Mouse (Mus musculus) CH12.LX (cell line): ENCODE results near the gene Plekha5. TPM values are rescaled to one million over a fixed set of nuclear protein-coding genes. Genes with fewer than 3 reads are reported as not detected.

Experiments
- DNase-seq: peaks from one replicate; pipeline ENCODE4 v3.0.0-alpha.2; 2013; ENCODE audit errors: extremely low read depth
- H3K27ac ChIP-seq: 2 replicates; pipeline ENCODE4 v1.5.1; 2012; ENCODE audit warnings: low read depth, mild to moderate bottlenecking, control low read depth, moderate library complexity; ENCODE audit not compliant: insufficient read depth
- H3K27me3 ChIP-seq: replicated peaks from 2 replicates; pipeline ENCODE3; 2012; ENCODE audit warnings: inconsistent platforms
- H3K36me3 ChIP-seq, 2 experiments: replicated peaks in 1 of 2; 2 replicates each; pipeline versions ENCODE3 to v1.6.1; 2012; ENCODE audit warnings: inconsistent platforms in 1 of 2, low read length in 1 of 2, mild to moderate bottlenecking in 1 of 2, mixed read lengths in 1 of 2, moderate library complexity in 1 of 2; ENCODE audit not compliant: control insufficient read depth in 1 of 2, insufficient read depth in 1 of 2
- H3K4me1 ChIP-seq, 2 experiments: 2 replicates each; pipeline ENCODE4 v1.6.1; 2012; ENCODE audit warnings: inconsistent platforms in 1 of 2, moderate library complexity in 1 of 2; ENCODE audit not compliant: insufficient read depth in 2 of 2, control insufficient read depth in 1 of 2
- H3K4me2 ChIP-seq: 2 replicates; pipeline ENCODE4 v1.6.1; 2012; ENCODE audit warnings: low read depth, mild to moderate bottlenecking, control low read depth; ENCODE audit not compliant: poor library complexity, insufficient read depth, severe bottlenecking
- H3K4me3 ChIP-seq, 3 experiments: fragments of 150-350 bp in 1 of 3; sonication (generic) in 1 of 3; replicated peaks in 1 of 3; 2 replicates each; pipeline versions ENCODE3 to v1.5.1; 2011 to 2012; ENCODE audit warnings: low read depth in 2 of 3, low read length in 2 of 3, mild to moderate bottlenecking in 2 of 3, moderate library complexity in 2 of 3, control low read depth in 1 of 3, improper control_type of control experiment in 1 of 3, inconsistent platforms in 1 of 3, mixed read lengths in 1 of 3; ENCODE audit not compliant: poor library complexity in 1 of 3
- H3K79me2 ChIP-seq: replicated peaks from 2 replicates; pipeline ENCODE4 v1.6.1; 2012; ENCODE audit warnings: mild to moderate bottlenecking, moderate library complexity; ENCODE audit not compliant: control insufficient read depth, poor library complexity, insufficient read depth, severe bottlenecking; ENCODE audit errors: extremely low read depth
- H3K9ac ChIP-seq: 2 replicates; pipeline ENCODE4 v1.6.1; 2012; ENCODE audit warnings: low read depth, mild to moderate bottlenecking, control low read depth, moderate library complexity; ENCODE audit not compliant: insufficient read depth
- H3K9me3 ChIP-seq: replicated peaks from 2 replicates; pipeline ENCODE3; 2012; ENCODE audit warnings: low read length, inconsistent platforms, mixed read lengths
- BHLHE40 ChIP-seq: IDR thresholded peaks from 2 replicates; pipeline ENCODE4 v1.6.1; 2011; ENCODE audit warnings: mild to moderate bottlenecking, low read depth, low read length, improper control_type of control experiment
- CHD1 ChIP-seq: IDR thresholded peaks from 2 replicates; pipeline ENCODE4 v1.6.1; 2012; ENCODE audit warnings: low read depth, low read length, improper control_type of control experiment, inconsistent platforms
- CHD2 ChIP-seq: IDR thresholded peaks from 2 replicates; pipeline ENCODE4 v1.6.1; 2011; ENCODE audit warnings: low read length, improper control_type of control experiment
- CTCF ChIP-seq, 2 experiments: IDR thresholded peaks in 1 of 2; conservative IDR thresholded peaks in 1 of 2; 2 replicates each; pipeline ENCODE4 v1.5.1; 2011 to 2012; ENCODE audit warnings: low read depth in 2 of 2, low read length in 2 of 2, improper control_type of control experiment in 1 of 2, inconsistent platforms in 1 of 2, mild to moderate bottlenecking in 1 of 2, moderate library complexity in 1 of 2
- E2F4 ChIP-seq: IDR thresholded peaks from 2 replicates; pipeline ENCODE4 v1.6.1; 2011; ENCODE audit warnings: low read depth, low read length, improper control_type of control experiment; ENCODE audit not compliant: insufficient replicate concordance
- ELF1 ChIP-seq: IDR thresholded peaks from 2 replicates; pipeline ENCODE4 v1.6.1; 2014; ENCODE audit warnings: low read depth, mild to moderate bottlenecking, inconsistent platforms, low read length, improper control_type of control experiment
- EP300 ChIP-seq: IDR thresholded peaks from 2 replicates; pipeline ENCODE4 v1.6.1; 2011; ENCODE audit warnings: low read length, improper control_type of control experiment
- ETS1 ChIP-seq: conservative IDR thresholded peaks from 2 replicates; pipeline ENCODE4 v1.6.1; 2012; ENCODE audit warnings: low read depth, mild to moderate bottlenecking, inconsistent platforms, low read length, improper control_type of control experiment, moderate library complexity
- GABPA ChIP-seq: IDR thresholded peaks from 2 replicates; pipeline ENCODE4 v1.6.1; 2012; ENCODE audit warnings: low read depth, low read length, improper control_type of control experiment, inconsistent platforms; ENCODE audit not compliant: insufficient replicate concordance
- HCFC1 ChIP-seq: IDR thresholded peaks from 2 replicates; pipeline ENCODE4 v1.6.1; 2012; ENCODE audit warnings: low read depth, mild to moderate bottlenecking, inconsistent platforms, low read length, improper control_type of control experiment
- IRF4 ChIP-seq: IDR thresholded peaks from 2 replicates; pipeline ENCODE4 v1.6.1; 2014; ENCODE audit warnings: low read depth, mild to moderate bottlenecking, inconsistent platforms, low read length, improper control_type of control experiment
- JUN ChIP-seq: IDR thresholded peaks from 2 replicates; pipeline ENCODE4 v1.6.1; 2011; ENCODE audit warnings: low read depth, mild to moderate bottlenecking, low read length, improper control_type of control experiment, moderate library complexity; ENCODE audit not compliant: insufficient read depth
- JUND ChIP-seq: conservative IDR thresholded peaks from 2 replicates; pipeline ENCODE4 v1.6.1; 2011; ENCODE audit warnings: low read depth, low read length, improper control_type of control experiment
- KAT2A ChIP-seq: IDR thresholded peaks from 2 replicates; pipeline ENCODE4 v1.6.1; 2012; ENCODE audit warnings: low read length, improper control_type of control experiment, inconsistent platforms; ENCODE audit not compliant: insufficient replicate concordance
- MAFK ChIP-seq: IDR thresholded peaks from 2 replicates; pipeline ENCODE4 v1.6.1; 2011; ENCODE audit warnings: low read length, improper control_type of control experiment; ENCODE audit not compliant: insufficient replicate concordance
- MAX ChIP-seq: IDR thresholded peaks from 2 replicates; pipeline ENCODE4 v1.6.1; 2011; ENCODE audit warnings: low read length, improper control_type of control experiment
- MAZ ChIP-seq: IDR thresholded peaks from 2 replicates; pipeline ENCODE4 v1.6.1; 2012; ENCODE audit warnings: low read depth, mild to moderate bottlenecking, inconsistent platforms, low read length, improper control_type of control experiment, moderate library complexity
- MEF2A ChIP-seq: IDR thresholded peaks from 2 replicates; pipeline ENCODE4 v1.6.1; 2014; ENCODE audit warnings: low read depth, mild to moderate bottlenecking, inconsistent platforms, low read length, improper control_type of control experiment, borderline replicate concordance
- MXI1 ChIP-seq: IDR thresholded peaks from 2 replicates; pipeline ENCODE4 v1.6.1; 2011; ENCODE audit warnings: mild to moderate bottlenecking, low read depth, low read length, improper control_type of control experiment
- MYC ChIP-seq: IDR thresholded peaks from 2 replicates; pipeline ENCODE4 v1.6.1; 2011; ENCODE audit warnings: low read depth, mild to moderate bottlenecking, improper control_type of control experiment, low read length
- NELFE ChIP-seq: IDR thresholded peaks from 2 replicates; pipeline ENCODE4 v1.6.1; 2011; ENCODE audit warnings: low read depth, low read length, improper control_type of control experiment
- NRF1 ChIP-seq: IDR thresholded peaks from 2 replicates; pipeline ENCODE4 v1.6.1; 2014; ENCODE audit warnings: low read depth, mild to moderate bottlenecking, inconsistent platforms, low read length, improper control_type of control experiment, moderate library complexity
- PAX5 ChIP-seq: IDR thresholded peaks from 2 replicates; pipeline ENCODE4 v1.6.1; 2012; ENCODE audit warnings: low read length, inconsistent platforms, mixed read lengths
- POLR2A ChIP-seq: IDR thresholded peaks from 2 replicates; pipeline ENCODE4 v1.6.1; 2011; ENCODE audit warnings: low read depth, mild to moderate bottlenecking, improper control_type of control experiment, low read length
- POLR2AphosphoS2 ChIP-seq: IDR thresholded peaks from 2 replicates; pipeline ENCODE4 v1.6.1; 2011; ENCODE audit warnings: low read depth, low read length, improper control_type of control experiment
- RAD21 ChIP-seq: IDR thresholded peaks from 2 replicates; pipeline ENCODE4 v1.6.1; 2011; ENCODE audit warnings: low read depth, mild to moderate bottlenecking, low read length, improper control_type of control experiment, moderate library complexity
- RCOR1 ChIP-seq: conservative IDR thresholded peaks from 2 replicates; pipeline ENCODE4 v1.6.1; 2012; ENCODE audit warnings: low read depth, mild to moderate bottlenecking, inconsistent platforms, low read length, improper control_type of control experiment
- SIN3A ChIP-seq: IDR thresholded peaks from 2 replicates; pipeline ENCODE4 v1.6.1; 2012; ENCODE audit warnings: low read length, improper control_type of control experiment, inconsistent platforms
- SMC3 ChIP-seq: IDR thresholded peaks from 2 replicates; pipeline ENCODE4 v1.6.1; 2011; ENCODE audit warnings: low read depth, low read length, improper control_type of control experiment
- TBP ChIP-seq: conservative IDR thresholded peaks from 2 replicates; pipeline ENCODE4 v1.6.1; 2011; ENCODE audit warnings: low read depth, low read length, improper control_type of control experiment
- TCF12 ChIP-seq: IDR thresholded peaks from 2 replicates; pipeline ENCODE4 v1.6.1; 2014; ENCODE audit warnings: low read depth, mild to moderate bottlenecking, inconsistent platforms, low read length, improper control_type of control experiment
- UBTF ChIP-seq: IDR thresholded peaks from 2 replicates; pipeline ENCODE4 v1.6.1; 2012; ENCODE audit warnings: low read depth, mild to moderate bottlenecking, inconsistent platforms, low read length, improper control_type of control experiment, moderate library complexity
- USF1 ChIP-seq: IDR thresholded peaks from 2 replicates; pipeline ENCODE4 v1.6.1; 2014; ENCODE audit warnings: low read depth, mild to moderate bottlenecking, inconsistent platforms, low read length, improper control_type of control experiment
- USF2 ChIP-seq: conservative IDR thresholded peaks from 2 replicates; pipeline ENCODE4 v1.6.1; 2011; ENCODE audit warnings: low read depth, low read length, improper control_type of control experiment
- ZC3H11A ChIP-seq: IDR thresholded peaks from 2 replicates; pipeline ENCODE4 v1.6.1; 2012; ENCODE audit warnings: low read depth, mild to moderate bottlenecking, inconsistent platforms, low read length, improper control_type of control experiment
- ZKSCAN1 ChIP-seq: IDR thresholded peaks from 2 replicates; pipeline ENCODE4 v1.6.1; 2012; ENCODE audit warnings: low read depth, inconsistent platforms, low read length, improper control_type of control experiment, borderline replicate concordance
- ZMIZ1 ChIP-seq: IDR thresholded peaks from 2 replicates; pipeline ENCODE4 v1.6.1; 2012; ENCODE audit warnings: low read depth, mild to moderate bottlenecking, inconsistent platforms, low read length, improper control_type of control experiment
- ZNF384 ChIP-seq: IDR thresholded peaks from 2 replicates; pipeline ENCODE4 v1.6.1; 2012; ENCODE audit warnings: low read depth, low read length, improper control_type of control experiment, inconsistent platforms
- dilution Hi-C: fragments of 300-500 bp; cut with MboI; formaldehyde crosslinking; loops from 2 replicates; pipeline ENCODE4 v1.14.3; 2020; ENCODE audit warnings: low sequenced_read_pairs; ENCODE audit not compliant: extremely low pct_unique_long_range_greater_than_20kb, extremely low pct_ligation_motif_present
- in situ Hi-C: fragments of 300-500 bp; cut with MboI; formaldehyde crosslinking; loops from 3 replicates; pipeline ENCODE4 v1.14.3; 2019; ENCODE audit warnings: low sequenced_read_pairs, low pct_ligation_motif_present, low pct_unique_long_range_greater_than_20kb, mixed read lengths
- polyA plus RNA-seq: library from polyadenylated mRNA; unstranded; fragments of >175 nt; gene quantifications from 2 replicates; pipeline ENCODE4 v1.2.1, GENCODE M21; 2012; ENCODE audit warnings: low read depth; ENCODE audit not compliant: insufficient read length
- total RNA-seq, 2 experiments: library from RNA; depleted of rRNA; stranded (reverse); fragments of 300-350 nt in 1 of 2; fragments of >200 nt in 1 of 2; gene quantifications; 2 replicates each; pipeline ENCODE4 v1.2.3; 2012 to 2014

The Plekha5 gene
- total and polyA plus RNA-seq, 3 experiments: 0.12 to 0.38 (median 0.27) TPM

DNA sequence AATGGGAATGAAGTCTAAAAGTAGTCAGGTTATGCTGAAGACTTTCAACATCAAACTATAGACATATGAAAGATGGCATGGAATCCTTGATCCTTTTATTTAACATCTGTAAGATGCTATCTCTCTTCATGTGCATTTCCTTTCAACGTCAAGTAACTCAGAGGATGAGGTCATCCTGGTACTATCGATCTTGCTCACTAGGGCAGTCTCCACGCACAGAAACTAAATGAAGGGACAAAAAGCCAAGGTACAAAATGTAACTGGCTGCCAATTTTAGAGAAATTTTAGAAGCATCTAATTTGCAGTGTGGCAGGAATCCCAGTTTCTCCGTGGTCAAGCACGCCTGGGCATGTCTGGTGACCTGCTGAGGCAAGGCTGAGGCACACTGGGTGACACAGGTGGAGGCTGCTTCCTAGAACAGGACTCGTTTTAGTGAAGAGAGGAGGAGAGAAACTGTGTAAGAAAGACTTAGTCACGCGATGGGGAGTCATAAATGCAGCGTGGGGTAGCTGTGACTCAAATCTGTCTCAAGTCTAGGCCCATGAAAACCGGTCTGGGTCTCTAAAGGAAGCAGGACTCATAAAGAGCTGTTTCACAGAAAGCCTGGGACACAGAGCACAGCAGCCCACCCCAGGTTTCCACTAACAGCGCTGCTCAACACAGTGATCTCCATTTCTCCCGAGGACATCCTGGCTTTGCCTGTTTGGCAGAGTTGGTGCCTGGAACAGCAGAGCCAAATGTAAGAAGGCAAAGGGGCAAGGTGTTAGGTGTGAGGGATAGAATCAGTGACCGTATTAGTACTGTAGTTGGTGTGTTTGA, 196.9 kb downstream of the Plekha5 start:
- Histone ChIP-seq H3K9ac (peak overlapping the region; percentile 54), H3K27ac (peak overlapping the region; percentile 100)
- in situ Hi-C loops: no loop called here

DNA sequence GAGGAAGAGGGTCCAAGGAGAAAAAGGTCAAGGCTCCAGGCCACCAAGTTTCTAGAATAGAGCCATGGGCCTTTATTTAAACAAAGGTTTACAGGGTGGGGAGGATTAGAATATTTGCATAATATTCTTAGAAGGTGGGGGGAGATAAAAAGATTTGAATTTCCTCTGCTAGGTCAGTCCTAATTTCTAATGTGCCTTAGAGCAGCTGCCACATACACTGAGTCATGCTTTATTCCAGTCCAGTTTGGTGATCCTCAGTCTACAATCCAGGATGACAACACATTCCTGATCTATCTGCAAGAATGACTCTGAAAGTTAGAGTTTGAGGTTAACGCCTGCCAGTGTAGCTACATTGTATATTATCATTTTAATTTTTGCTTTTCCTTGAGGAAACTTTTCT, 197.8 kb downstream of the Plekha5 start:
- in situ Hi-C loops: no loop called here
- Histone ChIP-seq H3K27me3 (no peaks in the 10 kb centered on the region), H3K4me2 (peak overlapping the region; percentile 53), H3K36me3 (peaks cover 0 to 4% of the 10 kb centered on the region in 2 experiments), H3K9me3 (no peaks in the 10 kb centered on the region), H3K27ac (peak overlapping the region; percentile 100), H3K79me2 (peaks cover 33% of the 10 kb centered on the region), H3K9ac (peak overlapping the region; percentile 54), H3K4me1 (peaks cover 22 to 38% of the 10 kb centered on the region in 2 experiments), H3K4me3 (peak overlapping the region in 2 of 3 experiments; percentile 17 to 48)
- dilution Hi-C loops: no loop called here
- peak; percentile 52 for DNase-seq
- TF ChIP-seq SIN3A: 0 out of 2 replicates have a peak, but pooled peaks have one; percentile 49
- peak; percentile 67 for TF ChIP-seq EP300
- 0 out of 2 replicates have a peak, but pooled peaks have one; percentile 20 for TF ChIP-seq JUND
- TF ChIP-seq ETS1: no peak
- TF ChIP-seq UBTF: no peak
- no peak for TF ChIP-seq ELF1
- TF ChIP-seq NELFE: peak; percentile 46; the same call in 1 of the 2 replicates
- peak; percentile 68; the same call in 1 of the 2 replicates for TF ChIP-seq MAZ
- TF ChIP-seq SMC3: no peak
- TF ChIP-seq ZMIZ1: 0 out of 2 replicates have a peak, but pooled peaks have one; percentile 19
- peak; percentile 45 for TF ChIP-seq BHLHE40
- TF ChIP-seq TBP: peak; percentile 87
- TF ChIP-seq POLR2A: peak; percentile 10; the same call in 1 of the 2 replicates
- no peak for TF ChIP-seq POLR2AphosphoS2
- TF ChIP-seq CHD2: no peak
- TF ChIP-seq NRF1: no peak

More for the DNA sequence above, 196.9 kb downstream of the Plekha5 start:
- Histone ChIP-seq H3K27me3 (no peaks in the 10 kb centered on the region), H3K4me2 (peak overlapping the region; percentile 53), H3K4me1 (peaks cover 22 to 38% of the 10 kb centered on the region in 2 experiments), H3K9me3 (no peaks in the 10 kb centered on the region), H3K79me2 (peaks cover 24% of the 10 kb centered on the region), H3K36me3 (no peaks in the 10 kb centered on the region), H3K4me3 (peak overlapping the region in 2 of 3 experiments; percentile 22 to 48)
- DNase-seq: peak; percentile 91
- TF ChIP-seq ZNF384 (no peak), TBP (peak; percentile 91), EP300 (peak; percentile 91), NELFE (no peak; the same call in 1 of the 2 replicates), USF2 (no peak), JUND (peak; percentile 93), MAZ (no peak), IRF4 (peak; percentile 89), POLR2AphosphoS2 (no peak), TCF12 (peak; percentile 97), MXI1 (no peak; the same call in 1 of the 2 replicates), ELF1 (peak; percentile 68), CHD1 (peak; percentile 98), BHLHE40 (peak; percentile 99), SMC3 (no peak), MAX (peak; percentile 37; the same call in 1 of the 2 replicates), GABPA (no peak), HCFC1 (no peak), ZKSCAN1 (no peak), USF1 (no peak), JUN (peak; percentile 97), ZC3H11A (no peak), MEF2A (peak; percentile 93), ETS1 (peak; percentile 97), MAFK (peak; percentile 73), POLR2A (peak; percentile 74), UBTF (no peak), CHD2 (peak; percentile 75), SIN3A (no peak; the same call in 1 of the 2 replicates), E2F4 (no peak), NRF1 (peak; percentile 26; the same call in 1 of the 2 replicates), MYC (0 out of 2 replicates have a peak, but pooled peaks have one; percentile 65), RCOR1 (peak; percentile 87), KAT2A (no peak), RAD21 (no peak; the same call in 1 of the 2 replicates), PAX5 (no peak), CTCF (conservative IDR thresholded peaks at IDR 0.05 in 1 of 2, IDR thresholded peaks at IDR 0.05 in 1 of 2; ENCODE audit: low read depth in 2 of 2, low read length in 2 of 2) (no peak), ZMIZ1 (no peak)
- dilution Hi-C loops: no loop called here
